Mouse (Mus musculus) liver, embryonic 15.5 days (tissue): ENCODE results near the gene Tent5a. TPM values are rescaled to one million over a fixed set of nuclear protein-coding genes. Genes with fewer than 3 reads are reported as not detected.

ENCODE experiments used
- ATAC-seq: fragments of 200-750 bp; cut with Nextera tagmentation; 2 replicates; pipeline ENCODE4 v1.8.0; 2017; ENCODE audit warnings: moderate number of reproducible peaks, mild to moderate bottlenecking, moderate library complexity; ENCODE audit not compliant: insufficient read depth
- H3K27ac ChIP-seq: fragments of 300-500 bp; sonication (generic); replicated peaks from 2 replicates; pipeline ENCODE4 v1.5.1; 2015; ENCODE audit warnings: mild to moderate bottlenecking, inconsistent platforms
- H3K27me3 ChIP-seq: fragments of 300-500 bp; sonication (generic); 2 replicates; pipeline ENCODE4 v1.6.1; 2015; ENCODE audit warnings: mild to moderate bottlenecking, inconsistent platforms
- H3K36me3 ChIP-seq: fragments of 300-500 bp; sonication (generic); replicated peaks from 2 replicates; pipeline ENCODE4 v1.6.1; 2015; ENCODE audit warnings: moderate library complexity, mild to moderate bottlenecking, inconsistent platforms
- H3K4me1 ChIP-seq: fragments of 300-500 bp; sonication (generic); replicated peaks from 2 replicates; pipeline ENCODE4 v1.6.1; 2015; ENCODE audit warnings: inconsistent platforms
- H3K4me2 ChIP-seq: fragments of 300-500 bp; sonication (generic); 2 replicates; pipeline ENCODE4 v1.6.1; 2015; ENCODE audit warnings: moderate library complexity, mild to moderate bottlenecking, inconsistent platforms
- H3K4me3 ChIP-seq: fragments of 300-500 bp; sonication (generic); replicated peaks from 2 replicates; pipeline ENCODE4 v1.5.1; 2015; ENCODE audit warnings: mild to moderate bottlenecking, inconsistent platforms
- H3K9ac ChIP-seq: fragments of 300-500 bp; sonication (generic); 2 replicates; pipeline ENCODE4 v1.6.1; 2015; ENCODE audit warnings: moderate library complexity, mild to moderate bottlenecking, inconsistent platforms
- H3K9me3 ChIP-seq: fragments of 300-500 bp; sonication (generic); replicated peaks from 2 replicates; pipeline ENCODE4 v1.6.1; 2016; ENCODE audit warnings: inconsistent platforms
- WGBS: fragments of 180-500 bp; shearing (Covaris S2); methylation state at CpG from one replicate; pipeline ENCODE4 v1.1.7; 2015; ENCODE audit warnings: mixed read lengths; ENCODE audit not compliant: insufficient replicate concordance; 5-methylcytosine and 5-hydroxymethylcytosine counted together
- polyA plus RNA-seq: library from polyadenylated mRNA; unstranded; fragments of >200 nt; fragmentation: Nextera tagmentation; extraction: Ambion mirVana; gene quantifications from 2 replicates; pipeline ENCODE4 v1.2.1, GENCODE M21; 2015

Gene Tent5a
- polyA plus RNA-seq, 1 experiment from 2014 or later, result 13.4 TPM

DNA sequence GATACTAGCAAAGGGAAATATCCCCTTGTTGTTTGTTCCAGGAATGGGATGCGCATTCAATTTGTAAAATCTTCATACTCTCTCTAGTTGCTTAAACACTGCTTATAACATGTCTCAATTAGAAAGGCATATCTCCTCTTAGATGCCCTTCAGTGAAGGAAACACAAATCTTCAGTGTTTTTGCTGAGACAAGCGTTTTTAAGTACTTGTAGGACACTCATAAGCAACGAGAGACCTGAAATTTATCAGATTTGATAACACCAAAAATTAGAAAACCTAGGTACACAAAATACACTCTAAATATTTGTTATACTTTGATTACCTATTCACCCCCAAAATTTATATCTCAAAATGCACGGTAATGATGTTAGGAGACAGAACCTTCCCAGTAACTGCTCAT, 24.3 kb downstream of the Tent5a start:
- ATAC-seq, result no peak
- no peaks in the 10 kb centered on the region for H3K9me3 ChIP-seq
- no peaks in the 10 kb centered on the region for H3K4me1 ChIP-seq
- no peak overlapping the region for H3K4me3 ChIP-seq
- no peaks in the 10 kb centered on the region for H3K27me3 ChIP-seq
- H3K9ac ChIP-seq, result no peak overlapping the region
- H3K4me2 ChIP-seq, result no peak overlapping the region
- H3K27ac ChIP-seq, result no peak overlapping the region
- H3K36me3 ChIP-seq, result no peaks in the 10 kb centered on the region
- WGBS, result 49% methylated on average over 4 of the region's 4 CpGs

DNA sequence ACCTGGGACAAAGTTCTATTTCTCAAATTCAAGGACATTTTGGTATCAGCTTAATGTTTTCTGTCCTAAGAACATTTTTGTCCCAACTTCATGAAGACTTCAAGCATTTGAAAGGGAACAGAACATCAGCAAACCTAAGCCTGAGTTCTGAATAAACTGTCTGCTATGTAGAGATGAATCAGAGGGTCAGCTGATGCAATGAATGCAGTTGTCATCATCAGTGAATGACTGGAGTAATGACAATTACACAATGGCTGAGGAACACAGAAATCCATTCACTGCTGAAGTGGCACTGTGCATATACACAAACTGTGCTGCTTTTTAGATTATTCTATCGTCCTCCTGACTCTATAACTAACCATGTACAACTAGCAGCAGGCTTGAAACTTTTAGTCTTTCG, 53.0 kb downstream of the Tent5a start:
- Histone ChIP-seq H3K27me3 (no peaks in the 10 kb centered on the region), H3K27ac (no peak overlapping the region), H3K9ac (no peak overlapping the region), H3K36me3 (no peaks in the 10 kb centered on the region), H3K4me2 (no peak overlapping the region), H3K4me3 (no peak overlapping the region), H3K9me3 (no peaks in the 10 kb centered on the region), H3K4me1 (no peaks in the 10 kb centered on the region)
- no peak for ATAC-seq
- WGBS, result 52% methylated on average over 2 of the region's 2 CpGs

Other genes with a start within 250 kb of the Tent5a start
- gene Gm11114, start 14.6 kb downstream of the Tent5a start, polyA plus RNA-seq, result not detected in 2 replicates